Mouse (Mus musculus): Measurements from ENCODE around the gene Ccin. TPM values are rescaled to one million over a fixed set of nuclear protein-coding genes. Genes with fewer than 3 reads are reported as not detected.

Ccin gene
- total and polyA plus RNA-seq, 3 experiments: not detected

GRCm38 (mm10) chr4:43965856-43966535 lies 17.3 kb upstream of the Ccin start:
- DNase-seq (ENCODE audit: low spot score): peak; percentile 55
- Histone ChIP-seq H3K4me3 (ENCODE audit: low read depth, low read length) (peak overlapping the region; percentile 49; the same call in 1 of the 2 replicates), H3K36me3 (replicated peaks) (peaks cover 78% of the 10 kb centered on the region), H3K9me3 (replicated peaks) (no peaks in the 10 kb centered on the region), H3K27me3 (ENCODE audit: insufficient read depth, low read length) (no peaks in the 10 kb centered on the region), H3K4me1 (ENCODE audit: insufficient read depth, low read depth, low read length) (peaks cover 96% of the 10 kb centered on the region)
- TF ChIP-seq GATA2 (IDR thresholded peaks at IDR 0.05; ENCODE audit: borderline replicate concordance, low read depth, low read length) (no peak), POLR2AphosphoS5 (IDR thresholded peaks at IDR 0.05; ENCODE audit: insufficient replicate concordance, low read depth, low read length) (no peak), TAL1 (conservative IDR thresholded peaks at IDR 0.05; ENCODE audit: low read depth, low read length) (no peak), GATA1 (IDR thresholded peaks at IDR 0.05; ENCODE audit: borderline replicate concordance, low read length) (no peak), CTCF (IDR thresholded peaks at IDR 0.05; ENCODE audit: low read depth, low read length) (no peak)
- ATAC-seq (ENCODE audit: extremely low read depth, insufficient number of reproducible peaks, low FRiP score, poor library complexity, severe bottlenecking): no peak

GRCm38 (mm10) chr4:43968650-43969049 lies 14.6 kb upstream of the Ccin start:
- Histone ChIP-seq H3K36me3 (replicated peaks) (peaks cover 74% of the 10 kb centered on the region), H3K9me3 (replicated peaks) (no peaks in the 10 kb centered on the region), H3K27me3 (ENCODE audit: insufficient read depth, low read length) (no peaks in the 10 kb centered on the region), H3K4me3 (ENCODE audit: low read depth, low read length) (peak overlapping the region; percentile 35; the same call in 1 of the 2 replicates), H3K4me1 (ENCODE audit: insufficient read depth, low read depth, low read length) (peaks cover 94% of the 10 kb centered on the region)
- DNase-seq (ENCODE audit: low spot score): peak; percentile 38
- no peak for ATAC-seq (ENCODE audit: extremely low read depth, insufficient number of reproducible peaks, low FRiP score, poor library complexity, severe bottlenecking)
- no peak for TF ChIP-seq TAL1 (conservative IDR thresholded peaks at IDR 0.05; ENCODE audit: low read depth, low read length)
- TF ChIP-seq GATA2 (IDR thresholded peaks at IDR 0.05; ENCODE audit: borderline replicate concordance, low read depth, low read length): no peak
- no peak for TF ChIP-seq CTCF (IDR thresholded peaks at IDR 0.05; ENCODE audit: low read depth, low read length)
- no peak for TF ChIP-seq POLR2AphosphoS5 (IDR thresholded peaks at IDR 0.05; ENCODE audit: insufficient replicate concordance, low read depth, low read length)
- TF ChIP-seq GATA1 (IDR thresholded peaks at IDR 0.05; ENCODE audit: borderline replicate concordance, low read length): no peak

GRCm38 (mm10) chr4:43969373-43969772 lies 13.9 kb upstream of the Ccin start:
- peak; percentile 51 for DNase-seq (ENCODE audit: low spot score)
- TF ChIP-seq TAL1 (conservative IDR thresholded peaks at IDR 0.05; ENCODE audit: low read depth, low read length): no peak
- TF ChIP-seq GATA2 (IDR thresholded peaks at IDR 0.05; ENCODE audit: borderline replicate concordance, low read depth, low read length): no peak
- TF ChIP-seq CTCF (IDR thresholded peaks at IDR 0.05; ENCODE audit: low read depth, low read length): no peak
- TF ChIP-seq GATA1 (IDR thresholded peaks at IDR 0.05; ENCODE audit: borderline replicate concordance, low read length): no peak
- no peak for TF ChIP-seq POLR2AphosphoS5 (IDR thresholded peaks at IDR 0.05; ENCODE audit: insufficient replicate concordance, low read depth, low read length)
- no peak overlapping the region; the same call in 1 of the 2 replicates for H3K4me3 ChIP-seq (ENCODE audit: low read depth, low read length)

GRCm38 (mm10) chr4:43970393-43971330 lies 12.6 kb upstream of the Ccin start:
- no peak for ATAC-seq (ENCODE audit: extremely low read depth, insufficient number of reproducible peaks, low FRiP score, poor library complexity, severe bottlenecking)
- DNase-seq (ENCODE audit: low spot score): no peak
- no peaks in the 10 kb centered on the region for H3K9me3 ChIP-seq (replicated peaks)
- TF ChIP-seq TAL1 (conservative IDR thresholded peaks at IDR 0.05; ENCODE audit: low read depth, low read length): no peak
- TF ChIP-seq GATA2 (IDR thresholded peaks at IDR 0.05; ENCODE audit: borderline replicate concordance, low read depth, low read length): no peak
- no peak for TF ChIP-seq POLR2AphosphoS5 (IDR thresholded peaks at IDR 0.05; ENCODE audit: insufficient replicate concordance, low read depth, low read length)
- TF ChIP-seq CTCF (IDR thresholded peaks at IDR 0.05; ENCODE audit: low read depth, low read length): no peak
- TF ChIP-seq GATA1 (IDR thresholded peaks at IDR 0.05; ENCODE audit: borderline replicate concordance, low read length): no peak
- no peak overlapping the region for H3K4me3 ChIP-seq (ENCODE audit: low read depth, low read length)
- H3K4me1 ChIP-seq (ENCODE audit: insufficient read depth, low read depth, low read length): peaks cover 91% of the 10 kb centered on the region
- peaks cover 75% of the 10 kb centered on the region for H3K36me3 ChIP-seq (replicated peaks)
- H3K27me3 ChIP-seq (ENCODE audit: insufficient read depth, low read length): no peaks in the 10 kb centered on the region

More at GRCm38 (mm10) chr4:43969373-43969772, 13.9 kb upstream of the Ccin start:
- H3K27me3 ChIP-seq (ENCODE audit: insufficient read depth, low read length): no peaks in the 10 kb centered on the region
- no peak for ATAC-seq (ENCODE audit: extremely low read depth, insufficient number of reproducible peaks, low FRiP score, poor library complexity, severe bottlenecking)
- peaks cover 94% of the 10 kb centered on the region for H3K4me1 ChIP-seq (ENCODE audit: insufficient read depth, low read depth, low read length)
- no peaks in the 10 kb centered on the region for H3K9me3 ChIP-seq (replicated peaks)
- peaks cover 76% of the 10 kb centered on the region for H3K36me3 ChIP-seq (replicated peaks)

- peaks cover 74% of the 10 kb centered on the region for H3K36me3 ChIP-seq (replicated peaks)
- no peak overlapping the region; the same call in 1 of the 2 replicates for H3K4me3 ChIP-seq (ENCODE audit: low read depth, low read length)
- TF ChIP-seq GATA1 (IDR thresholded peaks at IDR 0.05; ENCODE audit: borderline replicate concordance, low read length) (no peak), CTCF (IDR thresholded peaks at IDR 0.05; ENCODE audit: low read depth, low read length) (no peak), GATA2 (IDR thresholded peaks at IDR 0.05; ENCODE audit: borderline replicate concordance, low read depth, low read length) (no peak), POLR2AphosphoS5 (IDR thresholded peaks at IDR 0.05; ENCODE audit: insufficient replicate concordance, low read depth, low read length) (no peak), TAL1 (conservative IDR thresholded peaks at IDR 0.05; ENCODE audit: low read depth, low read length) (no peak)
- no peak for DNase-seq (ENCODE audit: low spot score)
- no peaks in the 10 kb centered on the region for H3K9me3 ChIP-seq (replicated peaks)
- H3K4me1 ChIP-seq (ENCODE audit: insufficient read depth, low read depth, low read length): peaks cover 84% of the 10 kb centered on the region
- H3K27me3 ChIP-seq (ENCODE audit: insufficient read depth, low read length): no peaks in the 10 kb centered on the region
- ATAC-seq (ENCODE audit: extremely low read depth, insufficient number of reproducible peaks, low FRiP score, poor library complexity, severe bottlenecking): no peak
Observed at GRCm38 (mm10) chr4:43971541-43972136, 11.6 kb upstream of the Ccin start.

All from G1E (cell line).